Mouse (Mus musculus) CD8-positive naive resting alpha-beta T cell, adult 2 months (primary cell): ENCODE data around the gene Dtx3.

ENCODE experiments used
- DNase-seq, 2 experiments: peaks; one replicate each; pipeline ENCODE4 v3.0.0; 2022; ENCODE audit warnings: low read depth in 2 of 2, low spot score in 2 of 2

The Dtx3 gene

GRCm38 (mm10) chr10:127195328-127196129 lies at the start of gene Dtx3:
Gene Dtx3, minus strand, starts transcription at chr10:127195728.
- DNase-seq: no peak

GRCm38 (mm10) chr10:127238241-127238824 lies 42.8 kb upstream of the Dtx3 start:
- no peak for DNase-seq

- DNase-seq: no peak
Measured at GRCm38 (mm10) chr10:127236541-127236940, 41.0 kb upstream of the Dtx3 start.

- DNase-seq: peak in 1 of 2 experiments; percentile 21
Measured at GRCm38 (mm10) chr10:127233141-127233540, 37.6 kb upstream of the Dtx3 start.

GRCm38 (mm10) chr10:127231741-127232140 lies 36.2 kb upstream of the Dtx3 start:
- DNase-seq: no peak

- DNase-seq: no peak
Measured at GRCm38 (mm10) chr10:127230693-127231092, 35.2 kb upstream of the Dtx3 start.

- DNase-seq: peak; percentile 63 to 70
Measured at GRCm38 (mm10) chr10:127228897-127229296, 33.4 kb upstream of the Dtx3 start.

GRCm38 (mm10) chr10:127227163-127227562 lies 31.6 kb upstream of the Dtx3 start:
- no peak for DNase-seq

- no peak for DNase-seq
Measured at GRCm38 (mm10) chr10:127226318-127226895, 30.9 kb upstream of the Dtx3 start.

GRCm38 (mm10) chr10:127225732-127226131 lies 30.2 kb upstream of the Dtx3 start:
- peak; percentile 22 to 31 for DNase-seq

- no peak for DNase-seq
Measured at GRCm38 (mm10) chr10:127225213-127225612, 29.7 kb upstream of the Dtx3 start.

- no peak for DNase-seq
Measured at GRCm38 (mm10) chr10:127218339-127218738, 22.8 kb upstream of the Dtx3 start.

GRCm38 (mm10) chr10:127217177-127217576 lies 21.6 kb upstream of the Dtx3 start:
- DNase-seq: no peak

GRCm38 (mm10) chr10:127216456-127216855 lies 20.9 kb upstream of the Dtx3 start:
- no peak for DNase-seq

GRCm38 (mm10) chr10:127214422-127214803 lies 18.9 kb upstream of the Dtx3 start:
- no peak for DNase-seq

GRCm38 (mm10) chr10:127213704-127214421 lies 18.3 kb upstream of the Dtx3 start:
- DNase-seq: no peak

- DNase-seq: no peak
Measured at GRCm38 (mm10) chr10:127213272-127213671, 17.7 kb upstream of the Dtx3 start.

- peak; percentile 89 to 92 for DNase-seq
Measured at GRCm38 (mm10) chr10:127211414-127211854, 15.9 kb upstream of the Dtx3 start, which contains the start of gene Pip4k2c. Gene Pip4k2c, minus strand, starts transcription at chr10:127211585.

GRCm38 (mm10) chr10:127210961-127211405 lies 15.5 kb upstream of the Dtx3 start:
- no peak for DNase-seq

- no peak for DNase-seq
Measured at GRCm38 (mm10) chr10:127209928-127210570, 14.5 kb upstream of the Dtx3 start.

GRCm38 (mm10) chr10:127208921-127209320 lies 13.4 kb upstream of the Dtx3 start:
- no peak for DNase-seq
